9 mouse cellular contexts compared by ENCODE assay signal in genomic region chr10:120257231-120257630, GRCm38 (mm10). TPM values are rescaled to one million over a fixed set of nuclear protein-coding genes. Genes with fewer than 3 reads are reported as not detected.
A peak's percentile ranks its signal among the peaks of the same experiment; 100 is the strongest.
DNase-seq lines count a peak whose midpoint lies in the region; ATAC-seq and TF ChIP-seq lines count a peak whose summit lies in the region.
"Had no signal": no experiment of that assay in that cellular context is flagged by ENCODE, and none has a peak within 500 bp of the region (broad histone marks: within the 10 kb centered on the region; RNA-seq: fewer than 3 reads in every experiment).

No protein-coding gene starts in this region.

- H3K27me3 ChIP-seq in heart, embryonic 11.5 days (ENCODE audit: control insufficient read depth, insufficient read depth, low read length): no peaks in the 10 kb centered on the region
- no peaks in the 10 kb centered on the region for H3K27me3 ChIP-seq in forebrain, postnatal 0 days (ENCODE audit: insufficient read depth, low read length)
- H3K27me3 ChIP-seq: liver, embryonic 13.5 days had no signal

- no peaks in the 10 kb centered on the region for H3K9me3 ChIP-seq in heart, embryonic 11.5 days (replicated peaks; ENCODE audit: control insufficient read depth, low read length)
- no peaks in the 10 kb centered on the region for H3K9me3 ChIP-seq in forebrain, postnatal 0 days (ENCODE audit: low read length)
- H3K9me3 ChIP-seq: liver, embryonic 13.5 days had no signal

- no peak overlapping the region for H3K4me3 ChIP-seq in heart, embryonic 11.5 days (ENCODE audit: low read depth, low read length)
- H3K4me3 ChIP-seq in bone marrow macrophage, adult 2 months (ENCODE audit: insufficient read depth, low read length): no peak overlapping the region
- H3K4me3 ChIP-seq in forebrain, postnatal 0 days (ENCODE audit: low read depth, low read length): no peak overlapping the region
- H3K4me3 ChIP-seq: liver, embryonic 13.5 days had no signal

- peak; percentile 9 to 60 for DNase-seq in heart, adult 18-20 months
- DNase-seq in CD4-positive, CD25-positive, alpha-beta regulatory T cell, adult 2 months (ENCODE audit: low read depth, low spot score): peak; percentile 72
- DNase-seq in forebrain, postnatal 0 days: peak; percentile 82
- DNase-seq in layer of hippocampus, adult 11-12 months (ENCODE audit: low spot score): peak; percentile 59
- DNase-seq in lung, postnatal 36 days: peak; percentile 75
- DNase-seq in telencephalon, adult 2 months (ENCODE audit: low read depth, low spot score): peak; percentile 24
- DNase-seq: liver, embryonic 13.5 days had no signal

- WGBS in heart, embryonic 11.5 days (ENCODE audit: insufficient replicate concordance): 24% methylated on average over 11 of the region's 11 CpGs
- WGBS in forebrain, postnatal 0 days: 25% methylated on average over 11 of the region's 11 CpGs

- no peaks in the 10 kb centered on the region for H3K36me3 ChIP-seq in heart, embryonic 11.5 days (ENCODE audit: control insufficient read depth, insufficient read depth, low read length)
- no peaks in the 10 kb centered on the region for H3K36me3 ChIP-seq in forebrain, postnatal 0 days (ENCODE audit: insufficient read depth)
- H3K36me3 ChIP-seq: liver, embryonic 13.5 days had no signal

- no peak for TF ChIP-seq POLR2A in bone marrow macrophage, adult 2 months (IDR thresholded peaks at IDR 0.05; ENCODE audit: borderline replicate concordance, low read depth, low read length)

- no peak overlapping the region for H3K9ac ChIP-seq in heart, embryonic 11.5 days (ENCODE audit: low read depth, low read length)
- H3K9ac ChIP-seq in forebrain, postnatal 0 days: no peak overlapping the region
- H3K9ac ChIP-seq: liver, embryonic 13.5 days had no signal

- TF ChIP-seq CTCF in bone marrow macrophage, adult 2 months (IDR thresholded peaks at IDR 0.05; ENCODE audit: low read depth, low read length): peak; percentile 97
- peak; percentile 75 for TF ChIP-seq CTCF in forebrain, postnatal 0 days (IDR thresholded peaks at IDR 0.05; ENCODE audit: low read depth)

- no peak overlapping the region for H3K27ac ChIP-seq in heart, embryonic 11.5 days (ENCODE audit: low read depth, low read length)
- no peak overlapping the region for H3K27ac ChIP-seq in bone marrow macrophage, adult 2 months (ENCODE audit: insufficient read depth, low read depth, low read length)
- no peak overlapping the region for H3K27ac ChIP-seq in forebrain, postnatal 0 days (ENCODE audit: low read depth, low read length)
- H3K27ac ChIP-seq: liver, embryonic 13.5 days had no signal

- no peaks in the 10 kb centered on the region for H3K4me1 ChIP-seq in heart, embryonic 11.5 days (ENCODE audit: control insufficient read depth, insufficient read depth, low read length)
- H3K4me1 ChIP-seq in bone marrow macrophage, adult 2 months (ENCODE audit: control insufficient read depth, insufficient read depth, low read length): no peaks in the 10 kb centered on the region
- H3K4me1 ChIP-seq in forebrain, postnatal 0 days (ENCODE audit: insufficient read depth): no peaks in the 10 kb centered on the region
- H3K4me1 ChIP-seq: liver, embryonic 13.5 days had no signal

- H3K4me2 ChIP-seq in heart, embryonic 11.5 days: no peak overlapping the region
- no peak overlapping the region for H3K4me2 ChIP-seq in forebrain, postnatal 0 days (ENCODE audit: low read depth)
- H3K4me2 ChIP-seq: liver, embryonic 13.5 days had no signal

- no peak for ATAC-seq in heart, embryonic 11.5 days (replicated peaks; ENCODE audit: insufficient number of reproducible peaks, low FRiP score, low TSS enrichment)
- ATAC-seq in forebrain, postnatal 0 days: peak; percentile 62; the same call in 1 of the 2 replicates

RNA-seq across cellular contexts. Expression of gene Llph, which starts 30.4 kb away (rescaled TPM):
- 1 to 10 TPM; 8.3 to 9.9 TPM for total RNA-seq in heart, adult 18-20 months (2021)
- polyA plus RNA-seq in heart, embryonic 11.5 days (2014; fragmentation: Nextera tagmentation; extraction: Ambion mirVana): 30.4 and 38.9 TPM in 2 replicates
- polyA plus RNA-seq in bone marrow macrophage, adult 2 months (2012; ENCODE audit: insufficient read depth, insufficient read length, missing spikeins): 54.7 and 62.4 TPM in 2 replicates
- total RNA-seq in forebrain, postnatal 0 days (2014; rRNA removed): 22.1 and 23.8 TPM in 2 replicates
- 42.1 and 46.7 TPM in 2 replicates for polyA plus RNA-seq in forebrain, postnatal 0 days (2015; fragmentation: Nextera tagmentation; extraction: Ambion mirVana)

RNA-seq across cellular contexts. Expression of gene Irak3, which starts 55.3 kb away (rescaled TPM):
- total RNA-seq in heart, adult 18-20 months (2021): 1 to 10 TPM; 3.3 to 3.5 TPM
- 0.27 and 0.31 TPM in 2 replicates for polyA plus RNA-seq in heart, embryonic 11.5 days (2014; fragmentation: Nextera tagmentation; extraction: Ambion mirVana)
- 75.9 and 80.3 TPM in 2 replicates for polyA plus RNA-seq in bone marrow macrophage, adult 2 months (2012; ENCODE audit: insufficient read depth, insufficient read length, missing spikeins)
- 0.08 and 0.33 TPM in 2 replicates for total RNA-seq in forebrain, postnatal 0 days (2014; rRNA removed)
- polyA plus RNA-seq in forebrain, postnatal 0 days (2015; fragmentation: Nextera tagmentation; extraction: Ambion mirVana): 0.13 and 0.28 TPM in 2 replicates

RNA-seq across cellular contexts. Expression of gene Tmbim4, which starts 55.8 kb away (rescaled TPM):
- total RNA-seq in heart, adult 18-20 months (2021): 100 to 1,000 TPM; 107 to 108 TPM
- polyA plus RNA-seq in heart, embryonic 11.5 days (2014; fragmentation: Nextera tagmentation; extraction: Ambion mirVana): 110 and 114 TPM in 2 replicates
- polyA plus RNA-seq in bone marrow macrophage, adult 2 months (2012; ENCODE audit: insufficient read depth, insufficient read length, missing spikeins): 157 and 180 TPM in 2 replicates
- 32.2 and 40.4 TPM in 2 replicates for total RNA-seq in forebrain, postnatal 0 days (2014; rRNA removed)
- 100 and 115 TPM in 2 replicates for polyA plus RNA-seq in forebrain, postnatal 0 days (2015; fragmentation: Nextera tagmentation; extraction: Ambion mirVana)

Comparison
In these comparisons a context has a peak if more than half of its experiments do, and no peak if none do; other contexts are left out.
1. DNase-seq: peak in every context shown above with its lines; median percentile 82 in forebrain, postnatal 0 days; 75 in lung, postnatal 36 days; 72 in CD4-positive, CD25-positive, alpha-beta regulatory T cell, adult 2 months; 59 in layer of hippocampus, adult 11-12 months; 34 in heart, adult 18-20 months; 24 in telencephalon, adult 2 months.
2. RNA of gene Irak3, which starts 55.3 kb away (polyA plus RNA-seq): 75.9 to 80.3 TPM in bone marrow macrophage, adult 2 months; 0.27 to 0.31 TPM in heart, embryonic 11.5 days and 0.13 to 0.28 TPM in forebrain, postnatal 0 days; every median in the first group is over 10 times any median in the second.